Mouse (Mus musculus): ENCODE results near the gene 6430628N08Rik.

GRCm38 (mm10) chr4:115863880-115864279 is 26.6 kb upstream of the 6430628N08Rik start:
- no peak for TF ChIP-seq POLR2A (IDR thresholded peaks at IDR 0.05; ENCODE audit: borderline replicate concordance, control insufficient read depth, low read depth, low read length)
- no peak for TF ChIP-seq CTCF (IDR thresholded peaks at IDR 0.05; ENCODE audit: control insufficient read depth, insufficient read depth, low read length)

Measured in bone marrow, adult 2 months (tissue).